Mouse (Mus musculus) forebrain, postnatal 0 days (tissue): Measurements from ENCODE around the gene Aak1. TPM values are rescaled to one million over a fixed set of nuclear protein-coding genes. Genes with fewer than 3 reads are reported as not detected.
A peak's percentile ranks its signal among the peaks of the same experiment; 100 is the strongest.

Experiments used
- ATAC-seq: fragments of 200-750 bp; cut with Nextera tagmentation; 2 replicates; pipeline ENCODE4 v1.8.0; 2017; ENCODE audit warnings: mild to moderate bottlenecking, moderate library complexity
- DNase-seq: peaks from one replicate; pipeline ENCODE4 v3.0.0-alpha.2; 2015
- H3K27ac ChIP-seq: fragments of 300-500 bp; sonication (generic); 2 replicates; pipeline ENCODE4 v1.5.1; 2014; ENCODE audit warnings: low read depth, mild to moderate bottlenecking, antibody characterized with exemption, low read length, moderate library complexity, mixed read lengths
- H3K27me3 ChIP-seq: fragments of 300-500 bp; sonication (generic); 2 replicates; pipeline ENCODE4 v1.6.1; 2014; ENCODE audit warnings: mild to moderate bottlenecking, low read length, mixed read lengths; ENCODE audit not compliant: insufficient read depth
- H3K36me3 ChIP-seq: fragments of 300-500 bp; sonication (generic); 2 replicates; pipeline ENCODE4 v1.6.1; 2014; ENCODE audit warnings: mild to moderate bottlenecking, moderate library complexity; ENCODE audit not compliant: insufficient read depth
- H3K4me1 ChIP-seq: fragments of 300-500 bp; sonication (generic); 2 replicates; pipeline ENCODE4 v1.6.1; 2014; ENCODE audit warnings: antibody characterized with exemption; ENCODE audit not compliant: insufficient read depth
- H3K4me2 ChIP-seq: fragments of 300-500 bp; sonication (generic); 2 replicates; pipeline ENCODE4 v1.6.1; 2014; ENCODE audit warnings: low read depth, mild to moderate bottlenecking, moderate library complexity
- H3K4me3 ChIP-seq: fragments of 300-500 bp; sonication (generic); 2 replicates; pipeline ENCODE4 v1.5.1; 2014; ENCODE audit warnings: low read depth, low read length, mixed read lengths
- H3K9ac ChIP-seq: fragments of 300-500 bp; sonication (generic); 2 replicates; pipeline ENCODE4 v1.6.1; 2014; ENCODE audit warnings: mild to moderate bottlenecking
- H3K9me3 ChIP-seq: fragments of 300-500 bp; sonication (generic); 2 replicates; pipeline ENCODE4 v1.6.1; 2016; ENCODE audit warnings: low read length
- CTCF ChIP-seq: sonication (generic); IDR thresholded peaks from 2 replicates; pipeline ENCODE4 v1.5.1; 2016; ENCODE audit warnings: antibody characterized with exemption, control low read depth, low read depth
- WGBS: fragments of 180-500 bp; shearing (Covaris S2); extraction: QIAGEN DNeasy Blood & Tissue Kit; methylation state at CpG from one replicate; pipeline ENCODE4 v1.1.7; 2014; 5-methylcytosine and 5-hydroxymethylcytosine counted together
- polyA plus RNA-seq: library from polyadenylated mRNA; unstranded; fragments of >200 nt; fragmentation: Nextera tagmentation; extraction: Ambion mirVana; gene quantifications from 2 replicates; pipeline ENCODE4 v1.2.1, GENCODE M21; 2015
- total RNA-seq: library from RNA; depleted of rRNA; stranded (reverse); fragments of >200 nt; gene quantifications from 2 replicates; pipeline ENCODE4 v1.2.3, GENCODE M21; 2014

Gene Aak1
- total and polyA plus RNA-seq, 2 experiments from 2014 or later = 31.0 to 57.6 TPM

GRCm38 (mm10) chr6:86823051-86823431 lies 26.3 kb upstream of the Aak1 start:
- Histone ChIP-seq H3K4me3 (peak overlapping the region; percentile 27; the same call in 1 of the 2 replicates), H3K9ac (no peak overlapping the region), H3K4me1 (0 out of 2 replicates have a peak, but pooled peaks cover 5% of the 10 kb centered on the region), H3K27me3 (no peaks in the 10 kb centered on the region), H3K9me3 (no peaks in the 10 kb centered on the region), H3K27ac (no peak overlapping the region), H3K4me2 (peak overlapping the region; percentile 49), H3K36me3 (no peaks in the 10 kb centered on the region)
- DNase-seq (no peak), ATAC-seq (no peak)
- peak; percentile 24; the same call in 1 of the 2 replicates for TF ChIP-seq CTCF
- WGBS = 29% methylated on average over 9 of the region's 9 CpGs

GRCm38 (mm10) chr6:86823824-86824223 lies 25.5 kb upstream of the Aak1 start:
- Histone ChIP-seq H3K9ac (no peak overlapping the region), H3K27ac (no peak overlapping the region), H3K9me3 (no peaks in the 10 kb centered on the region), H3K4me2 (no peak overlapping the region), H3K36me3 (no peaks in the 10 kb centered on the region), H3K4me3 (no peak overlapping the region), H3K27me3 (no peaks in the 10 kb centered on the region), H3K4me1 (0 out of 2 replicates have a peak, but pooled peaks cover 5% of the 10 kb centered on the region)
- 35% methylated on average over 10 of the region's 10 CpGs for WGBS
- ATAC-seq = no peak
- DNase-seq = no peak
- TF ChIP-seq CTCF = no peak

- Histone ChIP-seq H3K4me1 (0 out of 2 replicates have a peak, but pooled peaks cover 5% of the 10 kb centered on the region), H3K9me3 (no peaks in the 10 kb centered on the region), H3K4me3 (no peak overlapping the region), H3K4me2 (no peak overlapping the region), H3K27ac (no peak overlapping the region), H3K36me3 (no peaks in the 10 kb centered on the region), H3K27me3 (no peaks in the 10 kb centered on the region), H3K9ac (no peak overlapping the region)
- 93% methylated on average over 7 of the region's 7 CpGs for WGBS
- ATAC-seq = no peak
- no peak for DNase-seq
- TF ChIP-seq CTCF = no peak
Measured at GRCm38 (mm10) chr6:86824401-86824800, 24.9 kb upstream of the Aak1 start.

- WGBS = 91% methylated on average over 2 of the region's 2 CpGs
Measured at GRCm38 (mm10) chr6:86827432-86827831, 21.9 kb upstream of the Aak1 start.

GRCm38 (mm10) chr6:86829768-86830167 lies 19.5 kb upstream of the Aak1 start:
- 87% methylated on average over 6 of the region's 6 CpGs for WGBS
- no peak for TF ChIP-seq CTCF

More at GRCm38 (mm10) chr6:86827432-86827831, 21.9 kb upstream of the Aak1 start:
- TF ChIP-seq CTCF = no peak
- Histone ChIP-seq H3K27ac (no peak overlapping the region), H3K27me3 (no peaks in the 10 kb centered on the region), H3K36me3 (no peaks in the 10 kb centered on the region), H3K9me3 (no peaks in the 10 kb centered on the region), H3K4me2 (no peak overlapping the region), H3K4me1 (0 out of 2 replicates have a peak, but pooled peaks cover 3% of the 10 kb centered on the region), H3K4me3 (no peak overlapping the region), H3K9ac (no peak overlapping the region)
- ATAC-seq (no peak), DNase-seq (no peak)

GRCm38 (mm10) chr6:86830738-86831500 lies 18.4 kb upstream of the Aak1 start:
- ATAC-seq = no peak
- Histone ChIP-seq H3K9me3 (no peaks in the 10 kb centered on the region), H3K4me1 (no peaks in the 10 kb centered on the region), H3K36me3 (no peaks in the 10 kb centered on the region), H3K4me3 (no peak overlapping the region), H3K27ac (no peak overlapping the region), H3K4me2 (no peak overlapping the region), H3K27me3 (no peaks in the 10 kb centered on the region), H3K9ac (no peak overlapping the region)
- WGBS = 68% methylated on average over 10 of the region's 10 CpGs
- DNase-seq = no peak
- no peak for TF ChIP-seq CTCF

More at GRCm38 (mm10) chr6:86829768-86830167, 19.5 kb upstream of the Aak1 start:
- Histone ChIP-seq H3K9ac (no peak overlapping the region), H3K9me3 (no peaks in the 10 kb centered on the region), H3K27ac (no peak overlapping the region), H3K4me2 (no peak overlapping the region), H3K4me1 (no peaks in the 10 kb centered on the region), H3K4me3 (no peak overlapping the region), H3K27me3 (no peaks in the 10 kb centered on the region), H3K36me3 (no peaks in the 10 kb centered on the region)
- DNase-seq (no peak), ATAC-seq (no peak)

- TF ChIP-seq CTCF = no peak
- no peak overlapping the region for H3K4me3 ChIP-seq
- no peak for DNase-seq
- WGBS = 76% methylated on average over 13 of the region's 13 CpGs
- no peak for ATAC-seq
- H3K9me3 ChIP-seq = no peaks in the 10 kb centered on the region
- H3K4me1 ChIP-seq = no peaks in the 10 kb centered on the region
- H3K27me3 ChIP-seq = no peaks in the 10 kb centered on the region
- no peaks in the 10 kb centered on the region for H3K36me3 ChIP-seq
- H3K4me2 ChIP-seq = no peak overlapping the region
- no peak overlapping the region for H3K27ac ChIP-seq
- H3K9ac ChIP-seq = no peak overlapping the region
Measured at GRCm38 (mm10) chr6:86832802-86833502, 16.4 kb upstream of the Aak1 start.
